Mouse (Mus musculus): ENCODE data around the gene Tmem132b.

DNA sequence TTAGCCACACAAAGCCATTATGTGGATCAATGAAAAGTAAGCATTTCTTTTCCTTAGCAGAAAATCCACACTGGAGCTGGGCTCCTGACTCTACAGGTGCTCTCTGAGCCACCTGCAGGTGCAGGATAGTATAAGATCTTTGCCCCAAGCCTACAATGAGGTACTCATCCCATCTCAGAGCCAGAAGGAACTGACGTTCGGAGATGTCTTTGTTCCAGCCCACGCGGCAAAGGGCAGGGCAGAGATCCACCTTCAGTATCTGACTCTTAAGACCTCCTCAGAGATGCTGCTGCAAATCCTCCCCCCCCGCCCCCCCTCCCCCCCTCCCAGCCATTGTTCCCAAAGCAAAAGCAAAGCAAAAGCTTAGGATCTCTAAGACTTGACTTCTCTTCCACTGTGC, 268.0 kb downstream of the Tmem132b start:
- TF ChIP-seq CTCF (IDR thresholded peaks at IDR 0.05) = no peak
- TF ChIP-seq EP300 (IDR thresholded peaks at IDR 0.05) = no peak

Data from lung, postnatal 0 days (tissue).